Mouse (Mus musculus): Measurements from ENCODE around the gene Ccdc84. TPM values are rescaled to one million over a fixed set of nuclear protein-coding genes. Genes with fewer than 3 reads are reported as not detected.

Ccdc84 gene
- total and polyA plus RNA-seq, 3 experiments: 18.0 to 18.7 TPM; not detected in 1

GRCm38 (mm10) chr9:44399795-44400114 lies 18.6 kb downstream of the Ccdc84 start:
- Histone ChIP-seq H3K9me3 (replicated peaks; ENCODE audit: insufficient read depth, low read length) (no peaks in the 10 kb centered on the region), H3K79me2 (ENCODE audit: control insufficient read depth, insufficient read depth, low read length, poor library complexity) (peaks cover 8% of the 10 kb centered on the region; the same call in 1 of the 2 replicates), H3K27me3 (ENCODE audit: control insufficient read depth in 1 of 2, insufficient read depth in 2 of 2, low read length in 2 of 2) (no peaks in the 10 kb centered on the region), H3K9ac (ENCODE audit: control insufficient read depth, low read depth, low read length, poor library complexity, severe bottlenecking) (no peak overlapping the region), H3K4me3 (ENCODE audit: control insufficient read depth in 1 of 2, insufficient read depth in 1 of 2, low read depth in 2 of 2, low read length in 2 of 2) (no peak overlapping the region), H3K27ac (ENCODE audit: control insufficient read depth, low read depth, low read length) (no peak overlapping the region), H3K4me1 (ENCODE audit: control insufficient read depth in 1 of 2, insufficient read depth in 2 of 2, low read length in 2 of 2) (peaks cover 0 to 14% of the 10 kb centered on the region in 2 experiments; a peak in 2 of 4 replicates), H3K36me3 (ENCODE audit: control insufficient read depth in 1 of 2, insufficient read depth in 2 of 2, low read length in 2 of 2) (peaks cover 4 to 5% of the 10 kb centered on the region in 2 experiments)
- DNase-seq (ENCODE audit: low read depth, low spot score): no peak
- no peak for TF ChIP-seq MAX (IDR thresholded peaks at IDR 0.05; ENCODE audit: low read length)
- TF ChIP-seq USF1 (IDR thresholded peaks at IDR 0.05; ENCODE audit: low read depth, low read length): no peak
- no peak for TF ChIP-seq EP300 (IDR thresholded peaks at IDR 0.05; ENCODE audit: low read depth in 1 of 2, low read length in 2 of 2)
- TF ChIP-seq ZKSCAN1 (IDR thresholded peaks at IDR 0.05; ENCODE audit: low read depth, low read length): no peak
- TF ChIP-seq TCF12 (IDR thresholded peaks at IDR 0.05; ENCODE audit: low read depth, low read length): no peak

- Histone ChIP-seq H3K4me3 (ENCODE audit: control insufficient read depth in 1 of 2, insufficient read depth in 1 of 2, low read depth in 2 of 2, low read length in 2 of 2) (no peak overlapping the region), H3K36me3 (ENCODE audit: control insufficient read depth in 1 of 2, insufficient read depth in 2 of 2, low read length in 2 of 2) (peaks cover 4 to 5% of the 10 kb centered on the region in 2 experiments), H3K9me3 (replicated peaks; ENCODE audit: insufficient read depth, low read length) (no peaks in the 10 kb centered on the region), H3K4me1 (ENCODE audit: control insufficient read depth in 1 of 2, insufficient read depth in 2 of 2, low read length in 2 of 2) (peaks cover 0 to 14% of the 10 kb centered on the region in 2 experiments; a peak in 2 of 4 replicates), H3K27ac (ENCODE audit: control insufficient read depth, low read depth, low read length) (no peak overlapping the region), H3K27me3 (ENCODE audit: control insufficient read depth in 1 of 2, insufficient read depth in 2 of 2, low read length in 2 of 2) (no peaks in the 10 kb centered on the region), H3K79me2 (ENCODE audit: control insufficient read depth, insufficient read depth, low read length, poor library complexity) (peaks cover 8% of the 10 kb centered on the region; the same call in 1 of the 2 replicates), H3K9ac (ENCODE audit: control insufficient read depth, low read depth, low read length, poor library complexity, severe bottlenecking) (no peak overlapping the region)
- DNase-seq (ENCODE audit: low read depth, low spot score): no peak
- TF ChIP-seq POLR2AphosphoS2 (IDR thresholded peaks at IDR 0.05; ENCODE audit: low read length): no peak
- no peak for TF ChIP-seq MAX (IDR thresholded peaks at IDR 0.05; ENCODE audit: low read length)
- no peak for TF ChIP-seq POLR2AphosphoS5 (IDR thresholded peaks at IDR 0.05; ENCODE audit: borderline replicate concordance, low read depth, low read length)
- TF ChIP-seq SMC3 (IDR thresholded peaks at IDR 0.05; ENCODE audit: low read depth, low read length): no peak
These were observed 19.1 kb downstream of the Ccdc84 start for GRCm38 (mm10) chr9:44399114-44399794.

GRCm38 (mm10) chr9:44398551-44398950 lies 19.8 kb downstream of the Ccdc84 start:
- peaks cover 0 to 14% of the 10 kb centered on the region in 2 experiments; a peak in 2 of 4 replicates for H3K4me1 ChIP-seq (ENCODE audit: control insufficient read depth in 1 of 2, insufficient read depth in 2 of 2, low read length in 2 of 2)
- no peaks in the 10 kb centered on the region for H3K9me3 ChIP-seq (replicated peaks; ENCODE audit: insufficient read depth, low read length)
- no peak for TF ChIP-seq JUND (IDR thresholded peaks at IDR 0.05; ENCODE audit: low read depth, low read length)
- no peak for TF ChIP-seq ZKSCAN1 (IDR thresholded peaks at IDR 0.05; ENCODE audit: low read depth, low read length)
- no peak for TF ChIP-seq POLR2A (IDR thresholded peaks at IDR 0.05; ENCODE audit: control insufficient read depth in 1 of 2, insufficient read depth in 1 of 2, low read depth in 1 of 2, low read length in 2 of 2, poor library complexity in 1 of 2)
- peak overlapping the region; percentile 80 for H3K9ac ChIP-seq (ENCODE audit: control insufficient read depth, low read depth, low read length, poor library complexity, severe bottlenecking)
- no peaks in the 10 kb centered on the region for H3K27me3 ChIP-seq (ENCODE audit: control insufficient read depth in 1 of 2, insufficient read depth in 2 of 2, low read length in 2 of 2)
- no peak for DNase-seq (ENCODE audit: low read depth, low spot score)
- peaks cover 3 to 4% of the 10 kb centered on the region in 2 experiments for H3K36me3 ChIP-seq (ENCODE audit: control insufficient read depth in 1 of 2, insufficient read depth in 2 of 2, low read length in 2 of 2)
- H3K4me3 ChIP-seq (ENCODE audit: control insufficient read depth in 1 of 2, insufficient read depth in 1 of 2, low read depth in 2 of 2, low read length in 2 of 2): peak overlapping the region; percentile 72 to 73; a peak in 3 of 4 replicates
- no peak overlapping the region for H3K27ac ChIP-seq (ENCODE audit: control insufficient read depth, low read depth, low read length)
- peaks cover 8% of the 10 kb centered on the region; the same call in 1 of the 2 replicates for H3K79me2 ChIP-seq (ENCODE audit: control insufficient read depth, insufficient read depth, low read length, poor library complexity)
